Mouse (Mus musculus): ENCODE results near the gene Hist1h3a.
A peak's percentile ranks its signal among the peaks of the same experiment; 100 is the strongest.
"Not testable (repeated sequence)": the region's sequence is repeated elsewhere in the genome, so short reads cannot be mapped to it uniquely, and the experiment has no call there.

Gene Hist1h3a

GRCm38 (mm10) chr13:23761871-23762821, at the start of gene Hist1h3a:
TSS of gene Hist1h3a (minus strand) at chr13:23762386.
- peak; percentile 72 for DNase-seq

GRCm38 (mm10) chr13:23806422-23807052, 44.4 kb upstream of the Hist1h3a start, which contains the start of gene Slc17a2:
TSS of gene Slc17a2 (plus strand) at chr13:23806993.
- no peak for DNase-seq

GRCm38 (mm10) chr13:23804532-23804931, 42.3 kb upstream of the Hist1h3a start:
- no peak for DNase-seq

GRCm38 (mm10) chr13:23799405-23799804, 37.2 kb upstream of the Hist1h3a start:
- no peak for DNase-seq

- DNase-seq: peak; percentile 62
These were observed 30.3 kb upstream of the Hist1h3a start for GRCm38 (mm10) chr13:23792520-23792919.

- DNase-seq: no peak
These were observed 16.8 kb upstream of the Hist1h3a start for GRCm38 (mm10) chr13:23779025-23779424.

GRCm38 (mm10) chr13:23778339-23778738, 16.2 kb upstream of the Hist1h3a start:
- DNase-seq: no peak

GRCm38 (mm10) chr13:23772561-23773313, 10.6 kb upstream of the Hist1h3a start:
- peak; percentile 25 for DNase-seq

- DNase-seq: not testable (repeated sequence)
These were observed 7.4 kb upstream of the Hist1h3a start, which contains the start of gene Trim38 for GRCm38 (mm10) chr13:23769613-23770012. TSS of gene Trim38 (plus strand) at chr13:23769913.

- DNase-seq: no peak
These were observed 6.7 kb upstream of the Hist1h3a start for GRCm38 (mm10) chr13:23768834-23769397.

GRCm38 (mm10) chr13:23766772-23767171, 4.6 kb upstream of the Hist1h3a start:
- no peak for DNase-seq

GRCm38 (mm10) chr13:23765172-23765513, 3.0 kb upstream of the Hist1h3a start:
- no peak for DNase-seq

- peak; percentile 21 for DNase-seq
These were observed 2.4 kb upstream of the Hist1h3a start for GRCm38 (mm10) chr13:23764324-23765171.

- peak; percentile 92 for DNase-seq
These were observed 1.6 kb upstream of the Hist1h3a start, which contains the start of gene Hist1h1a for GRCm38 (mm10) chr13:23763586-23764323. TSS of gene Hist1h1a (plus strand) at chr13:23763666.

- DNase-seq: no peak
These were observed 1.0 kb upstream of the Hist1h3a start for GRCm38 (mm10) chr13:23763242-23763585.

- peak; percentile 99 for DNase-seq
These were observed 968 bp downstream of the Hist1h3a start, which contains the start of gene Hist1h4a for GRCm38 (mm10) chr13:23760972-23761864. TSS of gene Hist1h4a (minus strand) at chr13:23761230.

- DNase-seq: peak; percentile 65
These were observed 1.8 kb downstream of the Hist1h3a start for GRCm38 (mm10) chr13:23760240-23760971.

GRCm38 (mm10) chr13:23759916-23760239, 2.3 kb downstream of the Hist1h3a start:
- DNase-seq: no peak

GRCm38 (mm10) chr13:23759251-23759771, 2.9 kb downstream of the Hist1h3a start:
- DNase-seq: no peak

Measured in thymus, postnatal 4 days (tissue).